Mouse (Mus musculus) kidney, postnatal 4 days (tissue): ENCODE results near the gene Nectin2.

Source experiments
- DNase-seq, 2 experiments: peaks; one replicate each; pipeline ENCODE4 v3.0.0; 2021; ENCODE audit warnings: mixed read lengths in 2 of 2

Gene Nectin2

DNA sequence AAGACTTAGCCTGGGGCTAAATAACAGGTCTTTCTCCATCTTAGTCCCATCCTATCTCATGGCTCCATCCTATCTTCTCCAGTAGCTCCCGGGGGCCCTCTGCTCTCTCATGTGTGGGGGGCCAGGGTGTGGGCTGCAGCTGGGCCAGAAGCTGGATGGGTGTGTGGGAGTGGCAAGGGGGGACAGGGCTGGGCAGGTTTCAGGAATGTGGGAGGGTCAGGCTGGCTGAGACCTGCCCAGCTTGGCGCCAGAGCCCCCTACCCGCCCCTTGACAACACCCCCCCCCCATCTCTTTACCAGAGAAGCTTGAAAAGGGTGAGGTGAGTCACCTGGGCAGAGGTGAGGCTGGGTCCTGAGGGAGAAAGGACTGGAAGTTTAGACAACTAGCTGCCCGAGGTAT is 18.7 kb upstream of the Nectin2 start:
- DNase-seq: peak; percentile 76 to 84

DNA sequence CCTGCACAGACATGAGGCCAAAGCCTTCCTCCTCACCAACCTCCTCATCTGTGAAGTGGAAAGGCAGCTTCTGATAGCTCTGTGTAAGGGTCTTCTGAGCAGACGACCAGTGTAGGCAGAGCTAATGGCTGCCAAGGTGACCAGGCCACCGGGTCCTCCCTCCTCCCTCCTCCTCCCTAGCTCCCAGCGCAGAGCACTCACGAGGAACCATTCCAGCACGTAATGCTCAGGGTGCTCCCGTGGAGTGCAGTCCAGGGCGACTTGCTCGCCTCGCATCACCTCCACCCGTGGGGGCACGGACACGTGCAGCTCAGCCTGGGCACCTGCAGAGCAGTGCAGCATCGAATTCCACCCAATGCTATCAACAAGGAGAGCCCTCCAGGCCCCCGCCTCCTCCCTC is 18.0 kb upstream of the Nectin2 start:
- DNase-seq: peak; percentile 46 to 64

DNA sequence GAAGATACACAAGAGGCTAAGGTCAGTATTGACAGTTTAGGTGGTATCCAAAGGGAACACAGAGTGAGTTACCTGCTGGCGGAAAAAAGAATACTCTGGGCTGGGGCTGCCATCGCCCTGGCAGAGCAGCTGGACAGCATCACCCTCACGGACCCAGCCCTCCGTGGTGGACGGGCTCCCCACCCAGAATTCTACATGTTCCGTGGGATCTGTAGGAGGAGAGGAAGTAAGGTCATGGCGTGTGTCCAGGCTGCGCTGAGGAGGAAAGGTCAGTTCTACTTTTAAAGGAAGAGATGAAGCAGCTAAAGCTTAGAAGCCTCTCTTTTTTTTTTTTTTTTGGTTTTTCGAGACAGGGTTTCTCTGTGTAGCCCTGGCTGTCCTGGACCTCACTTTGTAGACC is 14.3 kb upstream of the Nectin2 start:
- DNase-seq: no peak

DNA sequence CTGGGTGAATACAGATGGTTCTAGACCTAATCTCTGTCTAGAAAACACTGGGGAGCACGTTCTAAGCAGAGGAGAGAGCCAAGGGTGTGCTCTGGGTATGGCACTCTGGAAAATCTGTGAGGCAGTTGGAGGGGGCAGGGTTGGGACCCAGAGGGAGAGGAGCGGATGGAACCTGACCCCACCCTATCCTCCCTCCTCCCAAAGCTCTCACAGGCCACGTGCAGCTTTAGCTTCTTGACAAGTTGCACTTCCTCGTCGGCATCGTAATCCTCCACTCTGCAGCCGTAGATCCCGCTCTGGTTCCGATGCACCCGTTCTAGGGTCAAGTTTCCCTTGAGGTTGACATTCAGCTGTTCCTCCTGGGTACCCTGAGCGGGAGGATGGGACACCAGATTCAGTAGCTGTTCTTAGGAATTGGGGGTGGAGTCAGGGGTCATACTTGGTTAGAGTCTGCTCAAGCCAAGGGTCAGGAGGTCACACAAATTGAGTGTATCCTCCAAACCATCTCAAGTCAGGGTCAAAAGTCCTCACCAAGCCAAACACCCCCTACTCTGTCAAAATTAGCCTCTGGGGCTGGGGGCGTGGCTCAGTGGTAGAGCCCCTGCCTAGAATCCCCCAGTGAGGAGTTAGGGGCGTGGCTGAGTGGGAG is 13.7 kb upstream of the Nectin2 start:
- peak in 1 of 2 experiments; percentile 27 for DNase-seq

DNA sequence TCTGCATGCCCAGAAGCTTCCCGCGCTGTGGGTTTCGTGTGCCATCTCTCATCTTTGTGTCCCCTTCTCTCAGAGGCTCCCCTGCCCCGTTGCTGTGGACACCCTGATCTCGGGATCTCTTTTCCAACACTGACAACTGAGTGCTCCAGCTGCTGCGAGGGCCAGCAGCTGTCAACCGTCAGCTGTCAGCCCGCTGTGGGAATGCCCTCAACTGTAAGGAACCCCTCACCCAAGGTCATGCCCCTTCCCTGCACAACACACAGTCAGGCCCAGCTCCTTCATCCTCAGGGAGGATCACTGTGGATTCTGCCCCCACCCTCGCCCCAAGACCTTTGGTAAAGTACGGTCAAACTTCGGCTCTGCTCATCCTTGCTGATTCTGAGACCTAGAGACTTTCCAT is 12.0 kb upstream of the Nectin2 start:
- DNase-seq: peak; percentile 41 to 62

DNA sequence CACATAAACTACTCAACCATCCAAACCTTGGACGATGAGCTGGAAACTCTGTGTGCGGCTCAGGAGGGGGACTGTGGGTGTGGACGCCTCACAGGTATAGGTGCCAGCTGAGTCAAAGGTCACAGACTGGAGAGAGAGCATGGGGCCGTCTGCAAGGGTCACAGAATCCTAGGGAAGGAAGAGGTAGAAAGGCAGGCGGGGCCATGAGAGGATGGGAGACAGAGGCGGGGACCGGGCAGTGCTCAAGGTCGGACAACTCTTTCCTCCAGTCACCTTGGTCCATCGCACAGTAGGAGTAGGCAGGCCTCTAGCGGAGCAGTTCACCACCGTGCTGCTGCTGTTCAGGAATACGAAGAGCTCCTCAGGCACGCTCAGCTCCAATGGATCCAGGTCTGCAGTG is 9.7 kb upstream of the Nectin2 start:
- no peak for DNase-seq

DNA sequence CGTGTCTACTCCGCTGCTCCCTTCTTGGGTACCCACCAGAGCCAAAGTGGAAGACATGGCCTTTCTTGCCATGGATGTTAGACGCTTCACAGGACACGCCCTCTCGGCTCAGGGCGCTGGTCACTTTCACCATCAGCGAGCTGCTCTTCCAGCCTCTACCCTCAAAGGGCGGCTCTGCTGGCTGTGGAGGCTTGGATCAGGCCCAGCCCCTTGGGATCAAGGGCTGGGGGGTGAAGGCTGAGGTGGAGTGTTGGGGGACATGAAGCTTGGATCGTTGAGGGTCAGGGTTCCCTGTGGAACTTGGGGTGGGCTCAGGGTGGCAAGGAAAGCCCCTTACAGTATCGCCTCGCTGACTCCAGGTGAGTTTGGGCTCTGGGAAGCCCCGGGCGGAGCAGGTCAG is 8.3 kb upstream of the Nectin2 start:
- DNase-seq: no peak

DNA sequence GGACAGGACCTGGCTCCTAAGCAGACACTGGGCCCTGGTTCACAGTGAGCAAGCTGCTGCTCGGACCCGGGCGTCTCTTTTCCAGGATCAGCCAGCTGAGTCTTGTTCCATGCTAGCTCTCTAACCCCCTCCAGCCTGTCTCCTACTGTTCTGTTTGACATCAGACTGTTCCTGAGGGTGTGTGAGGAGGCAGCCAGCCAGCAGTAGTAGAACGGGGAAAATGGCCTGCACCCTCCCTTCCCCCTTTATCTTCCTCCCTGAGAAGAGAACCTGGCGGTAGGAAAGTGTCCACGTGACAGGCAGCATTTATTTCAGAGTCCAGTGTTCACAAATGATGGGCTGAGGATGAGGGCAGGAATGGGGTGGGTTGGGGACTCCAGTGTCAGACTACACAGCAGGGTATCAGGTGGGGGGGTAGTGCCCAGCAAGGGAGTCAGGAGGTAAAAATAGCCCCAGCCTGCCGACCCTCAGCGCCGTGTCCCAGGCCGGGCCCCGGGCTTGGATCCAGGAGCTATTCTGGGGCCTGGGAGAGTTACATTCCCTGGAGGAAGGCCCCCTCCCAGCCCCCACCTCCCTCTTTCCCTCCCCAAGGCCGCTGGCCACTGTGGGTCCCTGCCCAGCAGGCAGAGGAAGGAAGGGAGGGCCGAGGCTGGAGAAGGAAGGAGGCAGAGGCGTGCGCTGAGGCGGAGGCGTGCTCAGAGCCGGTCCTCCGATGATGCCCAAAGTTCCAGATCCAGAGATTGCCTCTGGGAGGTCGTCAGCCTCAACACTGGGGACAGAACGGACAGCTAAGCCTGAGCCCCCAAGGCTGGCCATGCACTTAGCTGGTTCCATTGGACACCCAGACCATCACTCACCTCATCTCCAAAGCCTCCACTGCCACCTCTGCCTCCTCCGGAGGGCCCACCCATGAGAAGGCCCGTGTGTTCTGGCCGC is 5.8 kb upstream of the Nectin2 start:
- peak; percentile 73 to 82 for DNase-seq

- DNase-seq: peak in 1 of 2 experiments; percentile 44
Observed at GRCm38 (mm10) chr7:19755008-19755407, 4.7 kb upstream of the Nectin2 start.

GRCm38 (mm10) chr7:19754065-19754464 is 3.8 kb upstream of the Nectin2 start:
- no peak for DNase-seq

DNA sequence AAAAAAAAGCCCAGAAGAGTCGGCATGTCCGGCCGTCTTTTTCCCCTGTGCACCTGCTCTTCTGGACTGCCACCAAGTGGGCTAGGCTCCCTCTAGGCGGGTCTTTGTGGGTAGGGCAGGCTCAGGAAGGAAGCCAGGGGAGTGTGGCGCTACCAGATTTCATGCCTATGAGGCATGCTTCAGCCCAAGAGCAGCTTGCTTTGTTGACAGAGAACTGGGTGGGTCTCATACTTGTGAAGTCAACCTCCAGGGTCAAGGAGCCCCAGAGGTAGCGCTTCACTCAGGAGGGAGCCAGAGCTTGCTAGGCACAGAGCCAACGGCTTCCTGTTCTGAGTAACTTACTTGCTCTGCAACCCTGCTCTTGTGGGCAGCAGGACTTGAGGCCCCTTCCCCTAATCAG is 3.3 kb upstream of the Nectin2 start:
- peak; percentile 51 to 68 for DNase-seq

DNA sequence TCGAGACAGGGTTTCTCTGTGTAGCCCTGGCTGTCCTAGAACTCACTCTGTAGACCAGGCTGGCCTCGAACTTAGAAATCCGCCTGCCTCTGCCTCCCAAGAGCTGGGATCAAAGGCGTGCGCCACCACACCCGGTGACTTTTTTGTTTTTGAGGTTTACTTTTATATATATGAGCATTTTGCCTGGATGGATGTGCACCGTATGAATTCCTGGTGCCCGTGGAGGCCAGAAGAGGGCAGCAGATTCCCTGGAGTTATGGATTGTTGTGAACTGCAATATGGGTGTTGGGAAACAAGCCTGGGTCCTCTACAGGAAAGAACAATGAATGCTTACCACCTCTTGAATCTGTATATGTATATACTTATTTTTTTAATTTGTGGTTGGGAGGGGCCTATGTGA is 2.4 kb upstream of the Nectin2 start:
- peak in 1 of 2 experiments; percentile 45 for DNase-seq

DNA sequence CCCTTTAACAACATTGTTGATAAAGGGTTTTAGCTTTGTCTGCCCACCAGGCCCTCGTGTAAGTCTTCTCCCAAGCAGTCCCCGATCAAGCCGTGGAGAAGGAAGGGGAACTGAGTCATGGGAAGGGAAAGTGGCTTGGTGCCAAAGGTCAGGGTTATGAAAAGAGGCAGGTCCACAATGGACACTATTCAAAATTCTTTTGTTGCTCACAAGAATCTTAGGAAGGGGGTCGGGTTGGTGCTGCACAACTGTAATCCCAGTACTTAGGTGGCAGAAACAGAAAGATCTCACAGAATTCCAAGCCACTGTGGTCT is 744 bp upstream of the Nectin2 start:
- DNase-seq: no peak

DNA sequence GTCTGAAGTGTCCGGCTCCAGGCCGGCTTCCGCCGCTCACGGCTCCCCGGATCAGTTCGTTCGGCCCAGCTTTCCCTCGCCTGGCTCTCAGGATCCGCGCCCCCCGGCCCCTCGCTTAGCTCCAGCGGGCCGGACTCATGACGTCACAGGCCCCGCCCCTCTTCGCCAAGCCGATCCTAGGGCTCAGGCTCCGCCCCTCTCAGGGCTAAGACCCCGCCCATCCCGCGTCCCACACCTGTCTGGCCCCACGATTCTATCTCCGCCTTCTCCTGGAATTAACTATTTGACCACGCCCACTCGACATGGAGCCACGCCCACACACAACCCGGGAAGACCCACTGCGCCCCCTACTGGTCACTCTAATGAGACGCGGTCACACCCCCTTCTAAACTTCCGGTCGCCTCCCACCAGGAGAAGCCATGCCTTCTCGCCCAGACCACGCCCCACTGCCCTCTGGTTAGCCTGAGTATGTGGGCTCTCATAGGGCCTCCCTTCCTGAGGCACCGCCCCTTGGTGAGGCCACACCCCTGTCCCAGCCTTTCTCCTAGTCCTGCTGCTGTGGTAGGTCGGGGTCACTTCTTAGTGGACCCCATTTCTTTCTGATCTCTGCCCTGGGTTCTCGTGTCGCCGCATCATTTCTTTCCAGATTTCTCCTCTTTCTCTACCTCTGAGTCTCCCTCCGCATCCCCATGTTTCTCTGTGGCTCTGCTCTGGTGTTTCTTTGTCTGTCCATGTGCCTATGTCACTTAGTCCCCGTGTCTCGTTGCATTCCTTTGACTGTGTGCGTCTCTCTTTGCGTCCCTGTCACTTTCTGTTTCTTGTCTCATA is 680 bp downstream of the Nectin2 start:
- peak; percentile 99 to 100 for DNase-seq

GRCm38 (mm10) chr7:19748219-19749195 is 1.8 kb downstream of the Nectin2 start:
- DNase-seq: peak; percentile 60 to 72

- DNase-seq: peak; percentile 37 to 56
Observed at GRCm38 (mm10) chr7:19747420-19748218, 2.7 kb downstream of the Nectin2 start.

GRCm38 (mm10) chr7:19746426-19747201 is 3.7 kb downstream of the Nectin2 start:
- DNase-seq: peak in 1 of 2 experiments; percentile 37

- no peak for DNase-seq
Observed at GRCm38 (mm10) chr7:19745971-19746370, 4.3 kb downstream of the Nectin2 start.

GRCm38 (mm10) chr7:19744590-19745385 is 5.5 kb downstream of the Nectin2 start:
- peak; percentile 48 to 69 for DNase-seq
